Mouse (Mus musculus): ENCODE results near the gene Myrfl. TPM values are rescaled to one million over a fixed set of nuclear protein-coding genes. Genes with fewer than 3 reads are reported as not detected.

Myrfl gene
- total RNA-seq, 2 experiments from 2014 or later: 1.3 to 1.5 TPM

GRCm38 (mm10) chr10:116727702-116728298 is 168.9 kb downstream of the Myrfl start:
- no peak for DNase-seq

More at GRCm38 (mm10) chr10:116727702-116728298, 168.9 kb downstream of the Myrfl start:
- intact Hi-C loops (cut with DNase I): no loop called here

Other genes with a start within 250 kb of the Myrfl start
- 10 to 100 TPM; 85.3 to 89.2 TPM for gene Rab3ip, start 53.9 kb upstream of the Myrfl start, total RNA-seq (2021)
- not detected for gene Gm10271, start 75.7 kb upstream of the Myrfl start, total RNA-seq (2021)
- 1 to 10 TPM; 4.3 to 4.7 TPM for gene Best3, start 89.4 kb upstream of the Myrfl start, total RNA-seq (2021)
- gene Lrrc10, start 148.4 kb upstream of the Myrfl start, total RNA-seq (2021): 100 to 1,000 TPM; 168 to 289 TPM
- 100 to 1,000 TPM; 132 to 137 TPM for gene Cct2, start 166.9 kb upstream of the Myrfl start, total RNA-seq (2021)